ENCODE assay signal across 14 mouse cellular contexts in genomic region chr15:79195492-79195891, GRCm38 (mm10). TPM values are rescaled to one million over a fixed set of nuclear protein-coding genes. Genes with fewer than 3 reads are reported as not detected.
A peak's percentile ranks its signal among the peaks of the same experiment; 100 is the strongest.
DNase-seq lines count a peak whose midpoint lies in the region; ATAC-seq lines count a peak whose summit lies in the region.
"Had no signal": no experiment of that assay in that cellular context is flagged by ENCODE, and none has a peak within 500 bp of the region (broad histone marks: within the 10 kb centered on the region; RNA-seq: fewer than 3 reads in every experiment).

No protein-coding gene starts in this region.

- no peak overlapping the region for H3K9ac ChIP-seq in liver, embryonic 16.5 days (ENCODE audit: low read depth, low read length)
- H3K9ac ChIP-seq in liver, embryonic 12.5 days = no peak overlapping the region
- H3K9ac ChIP-seq in heart, embryonic 16.5 days (ENCODE audit: low read length) = 0 out of 2 replicates have a peak overlapping the region, but pooled peaks have one; percentile 3
- H3K9ac ChIP-seq: embryonic facial prominence, embryonic 13.5 days; forebrain, postnatal 0 days had no signal

- H3K4me1 ChIP-seq in liver, embryonic 16.5 days (ENCODE audit: control insufficient read depth, low read depth, low read length) = no peaks in the 10 kb centered on the region; the same call in 1 of the 2 replicates
- 0 out of 2 replicates have a peak, but pooled peaks cover 13% of the 10 kb centered on the region for H3K4me1 ChIP-seq in liver, embryonic 12.5 days
- peaks cover 15% of the 10 kb centered on the region for H3K4me1 ChIP-seq in heart, embryonic 16.5 days (ENCODE audit: control insufficient read depth, insufficient read depth, low read length)

- no peak overlapping the region for H3K4me2 ChIP-seq in liver, embryonic 16.5 days (ENCODE audit: low read depth, low read length)
- no peak overlapping the region for H3K4me2 ChIP-seq in liver, embryonic 12.5 days
- H3K4me2 ChIP-seq in heart, embryonic 16.5 days (ENCODE audit: low read depth, low read length) = no peak overlapping the region
- H3K4me2 ChIP-seq: embryonic facial prominence, embryonic 13.5 days had no signal

- intact Hi-C loops in gastrocnemius, postnatal 14 days (cut with DNase I; ENCODE audit: low total_unique reads) = no loop called here

- H3K27me3 ChIP-seq in liver, embryonic 16.5 days (ENCODE audit: control insufficient read depth, insufficient read depth, low read depth, low read length) = no peaks in the 10 kb centered on the region
- H3K27me3 ChIP-seq in liver, embryonic 12.5 days (replicated peaks) = peaks cover 38% of the 10 kb centered on the region
- no peaks in the 10 kb centered on the region for H3K27me3 ChIP-seq in heart, embryonic 16.5 days (ENCODE audit: control insufficient read depth, insufficient read depth, low read length)
- H3K27me3 ChIP-seq: embryonic facial prominence, embryonic 13.5 days; Patski had no signal

- peak; percentile 18 to 25 for DNase-seq in gastrocnemius, adult 8-10 months (ENCODE audit: low spot score in 2 of 2)
- DNase-seq in gastrocnemius, postnatal 14 days = no peak
- DNase-seq in adrenal gland, postnatal 10 days = peak; percentile 51
- DNase-seq in testis, postnatal 14 days (ENCODE audit: low spot score) = no peak
- no peak for DNase-seq in B cell, adult 2 months
- DNase-seq: cerebellum, adult 9-10 months; forebrain, postnatal 0 days; thymus, adult 18-20 months had no signal

- no peaks in the 10 kb centered on the region for H3K36me3 ChIP-seq in liver, embryonic 16.5 days (ENCODE audit: control insufficient read depth, insufficient read depth)
- no peaks in the 10 kb centered on the region for H3K36me3 ChIP-seq in liver, embryonic 12.5 days
- H3K36me3 ChIP-seq in heart, embryonic 16.5 days (ENCODE audit: control insufficient read depth, insufficient read depth) = no peaks in the 10 kb centered on the region
- H3K36me3 ChIP-seq: embryonic facial prominence, embryonic 13.5 days; limb, embryonic 10.5 days had no signal

- WGBS in liver, embryonic 16.5 days (ENCODE audit: insufficient replicate concordance) = 64% methylated on average over 8 of the region's 8 CpGs
- WGBS in liver, embryonic 12.5 days (ENCODE audit: insufficient replicate concordance) = 79% methylated on average over 8 of the region's 8 CpGs
- WGBS in heart, embryonic 16.5 days = 52% methylated on average over 8 of the region's 8 CpGs

- H3K4me3 ChIP-seq in liver, embryonic 16.5 days (ENCODE audit: low read depth, low read length) = no peak overlapping the region
- no peak overlapping the region for H3K4me3 ChIP-seq in liver, embryonic 12.5 days
- no peak overlapping the region for H3K4me3 ChIP-seq in heart, embryonic 16.5 days (ENCODE audit: low read length)
- H3K4me3 ChIP-seq: embryonic facial prominence, embryonic 13.5 days; limb, embryonic 10.5 days had no signal

- no peak overlapping the region for H3K27ac ChIP-seq in liver, embryonic 16.5 days (ENCODE audit: low read length)
- no peak overlapping the region for H3K27ac ChIP-seq in liver, embryonic 12.5 days
- peak overlapping the region; percentile 62 for H3K27ac ChIP-seq in heart, embryonic 16.5 days (ENCODE audit: low read length)
- H3K27ac ChIP-seq: embryonic facial prominence, embryonic 13.5 days had no signal

- H3K9me3 ChIP-seq in liver, embryonic 16.5 days (replicated peaks; ENCODE audit: control insufficient read depth, low read length) = no peaks in the 10 kb centered on the region
- no peaks in the 10 kb centered on the region for H3K9me3 ChIP-seq in liver, embryonic 12.5 days (replicated peaks)
- 0 out of 2 replicates have a peak, but pooled peaks cover 4% of the 10 kb centered on the region for H3K9me3 ChIP-seq in heart, embryonic 16.5 days (replicated peaks; ENCODE audit: control insufficient read depth, low read length)
- H3K9me3 ChIP-seq: embryonic facial prominence, embryonic 13.5 days; limb, embryonic 10.5 days had no signal

- peak; percentile 63 for ATAC-seq in liver, embryonic 16.5 days (ENCODE audit: low read depth)
- no peak for ATAC-seq in liver, embryonic 12.5 days
- ATAC-seq in heart, embryonic 16.5 days (replicated peaks; ENCODE audit: extremely low read depth, insufficient read depth, low FRiP score) = peak; percentile 81
- ATAC-seq: forebrain, postnatal 0 days; Patski had no signal

RNA-seq across cellular contexts. Expression of gene Sox10, which starts 30.5 kb away (rescaled TPM):
- under 1 TPM; 0.19 to 0.72 (median 0.64) TPM for total RNA-seq in gastrocnemius, adult 8-10 months (2022)
- 1 to 10 TPM; 2.3 to 6.5 TPM for total RNA-seq in gastrocnemius, postnatal 14 days (2021)
- polyA plus RNA-seq in liver, embryonic 16.5 days (2015; fragmentation: Nextera tagmentation; extraction: Ambion mirVana) = 0.05 and 0.13 TPM in 2 replicates
- 0.17 and 0.29 TPM in 2 replicates for polyA plus RNA-seq in liver, embryonic 12.5 days (2016; fragmentation: Nextera tagmentation; extraction: Ambion mirVana)
- total RNA-seq in adrenal gland, postnatal 10 days (2021) = 1 to 10 TPM; 4.7 to 5.3 TPM
- 0.39 and 0.59 TPM in 2 replicates for polyA plus RNA-seq in heart, embryonic 16.5 days (2015; fragmentation: Nextera tagmentation; extraction: Ambion mirVana)
- polyA plus RNA-seq: Patski had no signal

RNA-seq across cellular contexts. Expression of gene Pick1, which starts 33.5 kb away (rescaled TPM):
- 10 to 100 TPM; 30.0 to 34.8 (median 32.4) TPM for total RNA-seq in gastrocnemius, adult 8-10 months (2022)
- total RNA-seq in gastrocnemius, postnatal 14 days (2021) = 10 to 100 TPM; 22.3 to 26.3 TPM
- 13.1 and 13.3 TPM in 2 replicates for polyA plus RNA-seq in liver, embryonic 16.5 days (2015; fragmentation: Nextera tagmentation; extraction: Ambion mirVana)
- polyA plus RNA-seq in liver, embryonic 12.5 days (2016; fragmentation: Nextera tagmentation; extraction: Ambion mirVana) = 16.1 and 17.1 TPM in 2 replicates
- total RNA-seq in adrenal gland, postnatal 10 days (2021) = 10 to 100 TPM; 18.9 to 28.4 TPM
- polyA plus RNA-seq in heart, embryonic 16.5 days (2015; fragmentation: Nextera tagmentation; extraction: Ambion mirVana) = 36.5 and 37.9 TPM in 2 replicates

RNA-seq across cellular contexts. Expression of gene Gm49486, which starts 33.7 kb away (rescaled TPM):
- under 1 TPM; 0.24 to 0.72 (median 0.36) TPM for total RNA-seq in gastrocnemius, adult 8-10 months (2022)
- total RNA-seq in gastrocnemius, postnatal 14 days (2021) = under 1 TPM; 0.29 to 0.38 TPM
- polyA plus RNA-seq in liver, embryonic 16.5 days (2015; fragmentation: Nextera tagmentation; extraction: Ambion mirVana) = 0.04 and 0.07 TPM in 2 replicates
- 0.07 TPM in 1 of 2 replicates, not detected in the other for polyA plus RNA-seq in liver, embryonic 12.5 days (2016; fragmentation: Nextera tagmentation; extraction: Ambion mirVana)
- total RNA-seq in adrenal gland, postnatal 10 days (2021) = under 1 TPM; 0.24 to 0.45 TPM
- 0.63 and 0.67 TPM in 2 replicates for polyA plus RNA-seq in heart, embryonic 16.5 days (2015; fragmentation: Nextera tagmentation; extraction: Ambion mirVana)

RNA-seq across cellular contexts. Expression of gene 1700088E04Rik, which starts 54.4 kb away (rescaled TPM):
- 1 to 10 TPM in 1 of 4 experiments, under 1 TPM in 3; 0.36 to 1.5 (median 0.80) TPM for total RNA-seq in gastrocnemius, adult 8-10 months (2022)
- 1 to 10 TPM in 1 of 2 experiments, under 1 TPM in 1; 0.43 to 1.1 TPM for total RNA-seq in gastrocnemius, postnatal 14 days (2021)
- 0.63 and 0.96 TPM in 2 replicates for polyA plus RNA-seq in liver, embryonic 16.5 days (2015; fragmentation: Nextera tagmentation; extraction: Ambion mirVana)
- 0.86 and 1.0 TPM in 2 replicates for polyA plus RNA-seq in liver, embryonic 12.5 days (2016; fragmentation: Nextera tagmentation; extraction: Ambion mirVana)
- total RNA-seq in adrenal gland, postnatal 10 days (2021) = 1 to 10 TPM; 3.5 to 3.7 TPM
- polyA plus RNA-seq in heart, embryonic 16.5 days (2015; fragmentation: Nextera tagmentation; extraction: Ambion mirVana) = 11.0 and 12.0 TPM in 2 replicates

RNA-seq across cellular contexts. Expression of gene Polr2f, which starts 54.7 kb away (rescaled TPM):
- total RNA-seq in gastrocnemius, adult 8-10 months (2022) = 10 to 100 TPM; 57.8 to 75.3 (median 70.3) TPM
- 10 to 100 TPM; 62.4 to 74.9 TPM for total RNA-seq in gastrocnemius, postnatal 14 days (2021)
- 120 and 121 TPM in 2 replicates for polyA plus RNA-seq in liver, embryonic 16.5 days (2015; fragmentation: Nextera tagmentation; extraction: Ambion mirVana)
- 280 and 301 TPM in 2 replicates for polyA plus RNA-seq in liver, embryonic 12.5 days (2016; fragmentation: Nextera tagmentation; extraction: Ambion mirVana)
- total RNA-seq in adrenal gland, postnatal 10 days (2021) = 100 to 1,000 TPM; 145 TPM
- 222 and 262 TPM in 2 replicates for polyA plus RNA-seq in heart, embryonic 16.5 days (2015; fragmentation: Nextera tagmentation; extraction: Ambion mirVana)

Comparison
In these comparisons a context has a peak if more than half of its experiments do, and no peak if none do; other contexts are left out.
1. DNase-seq: peak in gastrocnemius, adult 8-10 months (2 of 2) and adrenal gland, postnatal 10 days (single experiment); none in gastrocnemius, postnatal 14 days (single experiment), testis, postnatal 14 days (single experiment) and B cell, adult 2 months (0 of 2).